Mouse (Mus musculus): ENCODE data around the gene Ccdc194.
A peak's percentile ranks its signal among the peaks of the same experiment; 100 is the strongest.

Ccdc194 gene

GRCm38 (mm10) chr8:71511644-71512043 lies 13.9 kb downstream of the Ccdc194 start, which contains the start of gene Plvap:
TSS of gene Plvap (minus strand) at chr8:71511752.
- DNase-seq (ENCODE audit: low spot score in 2 of 2), result no peak

DNA sequence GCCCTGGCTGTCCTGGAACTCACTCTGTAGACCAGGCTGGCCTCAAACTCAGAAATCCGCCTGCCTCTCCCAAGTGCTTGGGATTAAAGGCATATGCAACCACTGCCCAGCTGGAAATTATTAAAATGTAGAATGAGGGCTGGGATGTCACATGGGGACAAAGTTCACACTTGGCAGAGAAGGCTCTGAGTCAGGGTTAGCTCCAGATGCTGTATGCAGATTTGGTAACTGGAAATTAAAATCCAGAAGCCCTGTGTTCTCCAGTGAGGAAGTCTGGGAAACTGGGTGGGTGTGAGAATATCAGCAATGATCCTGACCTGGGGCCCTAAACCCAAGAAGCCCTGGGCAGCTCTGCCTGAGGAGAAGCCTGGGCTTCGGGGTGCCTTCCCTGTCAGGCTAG lies 16.2 kb downstream of the Ccdc194 start:
- DNase-seq (ENCODE audit: low spot score in 2 of 2), result no peak

DNA sequence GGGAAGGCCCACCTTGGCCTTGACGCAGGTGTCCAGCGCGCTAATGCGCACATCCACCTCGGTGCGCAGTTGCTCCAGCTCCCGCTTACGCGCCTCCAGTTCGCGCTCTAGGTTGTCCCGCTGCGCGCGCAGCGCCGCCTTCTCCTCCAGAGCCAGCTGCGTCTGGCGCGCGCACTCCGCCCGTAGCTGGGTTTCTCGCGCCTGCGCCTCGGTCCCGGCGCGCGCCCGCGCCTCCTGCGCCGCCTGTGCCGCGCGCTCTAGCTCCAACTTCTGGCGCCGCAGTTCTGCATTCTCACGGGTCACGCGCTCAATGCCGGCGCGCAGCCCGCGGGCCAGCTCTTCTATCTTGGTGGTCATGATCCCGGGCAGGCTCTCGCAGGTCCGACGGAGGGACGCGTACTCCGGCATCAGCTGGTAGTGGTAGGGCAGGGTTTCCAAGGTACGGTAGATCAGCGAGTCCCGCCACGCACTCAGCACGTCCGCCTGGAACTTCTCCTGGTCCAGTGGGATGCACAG lies 17.9 kb downstream of the Ccdc194 start:
- peak; percentile 34 to 67 for DNase-seq (ENCODE audit: low spot score in 2 of 2)

- DNase-seq (ENCODE audit: low spot score in 2 of 2), result no peak
Measured at GRCm38 (mm10) chr8:71505979-71506378, 19.5 kb downstream of the Ccdc194 start.

DNA sequence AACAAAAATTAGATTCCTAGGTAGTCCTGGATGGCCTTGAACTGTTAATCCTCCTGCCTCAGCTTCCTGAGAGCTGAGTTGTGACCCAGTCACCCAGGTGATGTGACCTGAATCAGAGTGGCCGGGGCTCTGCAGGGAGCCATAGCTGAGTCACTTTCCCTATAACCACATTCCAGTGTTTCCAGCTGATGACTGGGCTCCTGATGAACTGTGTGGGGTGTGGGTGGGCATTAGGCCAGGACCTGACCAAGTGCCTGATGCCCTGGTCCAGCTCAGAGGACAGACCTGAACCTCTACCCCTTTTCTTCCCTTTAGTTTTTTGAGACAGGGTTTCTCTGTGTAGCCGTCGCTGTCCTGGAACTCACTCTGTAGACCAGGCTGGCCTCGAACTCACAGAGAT lies 20.2 kb downstream of the Ccdc194 start:
- DNase-seq (ENCODE audit: low spot score in 2 of 2), result no peak

- no peak for DNase-seq (ENCODE audit: low spot score in 2 of 2)
Measured at GRCm38 (mm10) chr8:71504349-71504748, 21.2 kb downstream of the Ccdc194 start.

- DNase-seq (ENCODE audit: low spot score in 2 of 2), result no peak
Measured at GRCm38 (mm10) chr8:71498816-71499690, 26.5 kb downstream of the Ccdc194 start.

DNA sequence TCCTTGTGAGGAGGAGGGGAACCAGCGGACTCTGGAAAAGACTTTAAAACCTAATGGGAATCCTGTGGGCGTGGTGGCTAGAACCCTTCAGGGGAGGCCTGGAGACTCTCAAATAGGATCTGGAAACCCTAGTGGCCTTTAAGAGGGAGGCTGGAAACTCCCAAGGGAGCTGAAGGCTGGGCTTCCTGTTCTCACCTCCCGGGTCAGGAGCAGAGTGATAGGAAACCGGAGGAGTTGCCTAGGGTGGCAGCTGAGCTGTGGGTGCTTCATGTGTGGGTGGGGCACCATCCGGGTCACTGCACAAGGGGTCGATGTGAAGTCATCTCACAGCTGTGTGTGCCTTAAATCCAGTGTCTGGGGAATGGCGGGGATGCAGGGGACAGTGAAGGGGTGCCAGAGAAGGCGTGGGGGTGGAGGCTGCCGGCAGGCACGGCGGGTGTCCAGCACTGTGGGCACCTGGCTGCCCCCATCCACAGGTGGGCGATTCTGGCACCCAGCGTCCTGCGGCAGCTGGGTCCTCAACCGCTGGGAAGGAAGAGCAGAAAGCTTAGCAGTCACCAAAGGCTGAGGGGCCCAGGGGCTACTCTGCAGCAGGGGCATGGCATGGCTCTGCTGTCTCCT lies 27.5 kb downstream of the Ccdc194 start:
- no peak for DNase-seq (ENCODE audit: low spot score in 2 of 2)

GRCm38 (mm10) chr8:71497077-71497645 lies 28.4 kb downstream of the Ccdc194 start:
- no peak for DNase-seq (ENCODE audit: low spot score in 2 of 2)

GRCm38 (mm10) chr8:71496481-71496880 lies 29.0 kb downstream of the Ccdc194 start:
- peak; percentile 53 to 60 for DNase-seq (ENCODE audit: low spot score in 2 of 2)

- DNase-seq (ENCODE audit: low spot score in 2 of 2), result no peak
Measured at GRCm38 (mm10) chr8:71495811-71496210, 29.7 kb downstream of the Ccdc194 start.

DNA sequence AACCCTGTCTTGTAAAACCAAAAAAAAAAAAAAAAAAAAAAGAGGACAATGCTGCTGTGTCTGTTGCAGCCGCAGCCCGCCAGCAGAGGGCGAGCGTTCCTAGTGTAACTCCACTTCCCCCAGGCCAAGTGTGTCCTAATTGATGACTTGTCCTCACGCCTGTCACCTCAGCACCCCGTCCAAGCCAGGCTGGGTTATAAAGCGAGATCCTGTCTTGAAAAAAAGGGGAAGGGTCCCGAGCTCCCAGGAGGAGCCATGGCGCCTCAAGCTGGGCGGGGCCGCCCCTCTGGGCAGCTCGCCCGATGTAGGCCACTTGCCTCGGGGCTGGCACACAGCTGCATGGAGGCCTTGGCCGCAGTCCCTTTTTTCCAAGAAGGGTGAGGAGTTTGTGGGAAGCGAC lies 30.5 kb downstream of the Ccdc194 start:
- DNase-seq (ENCODE audit: low spot score in 2 of 2), result peak; percentile 66 to 79

DNA sequence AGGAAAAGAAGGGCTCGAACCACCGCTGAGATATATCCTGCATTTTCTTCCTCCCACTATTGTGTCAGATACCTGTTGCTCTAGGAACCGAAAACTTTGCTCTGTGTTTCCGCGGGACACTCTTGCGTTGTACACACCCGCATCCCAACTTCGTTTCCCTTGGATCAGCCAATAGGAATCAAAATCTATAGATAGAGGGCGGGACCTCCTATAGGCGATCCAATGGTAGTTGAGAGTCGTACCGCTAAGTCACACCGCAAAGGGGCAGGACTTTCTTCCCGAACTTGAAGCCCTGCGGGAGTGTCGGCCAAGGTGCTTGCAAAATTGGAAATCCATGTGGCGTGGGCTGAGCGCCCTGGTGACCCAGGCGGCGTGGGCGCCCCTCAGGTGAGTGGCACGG lies 37.1 kb downstream of the Ccdc194 start:
- peak; percentile 62 to 84 for DNase-seq (ENCODE audit: low spot score in 2 of 2)

DNA sequence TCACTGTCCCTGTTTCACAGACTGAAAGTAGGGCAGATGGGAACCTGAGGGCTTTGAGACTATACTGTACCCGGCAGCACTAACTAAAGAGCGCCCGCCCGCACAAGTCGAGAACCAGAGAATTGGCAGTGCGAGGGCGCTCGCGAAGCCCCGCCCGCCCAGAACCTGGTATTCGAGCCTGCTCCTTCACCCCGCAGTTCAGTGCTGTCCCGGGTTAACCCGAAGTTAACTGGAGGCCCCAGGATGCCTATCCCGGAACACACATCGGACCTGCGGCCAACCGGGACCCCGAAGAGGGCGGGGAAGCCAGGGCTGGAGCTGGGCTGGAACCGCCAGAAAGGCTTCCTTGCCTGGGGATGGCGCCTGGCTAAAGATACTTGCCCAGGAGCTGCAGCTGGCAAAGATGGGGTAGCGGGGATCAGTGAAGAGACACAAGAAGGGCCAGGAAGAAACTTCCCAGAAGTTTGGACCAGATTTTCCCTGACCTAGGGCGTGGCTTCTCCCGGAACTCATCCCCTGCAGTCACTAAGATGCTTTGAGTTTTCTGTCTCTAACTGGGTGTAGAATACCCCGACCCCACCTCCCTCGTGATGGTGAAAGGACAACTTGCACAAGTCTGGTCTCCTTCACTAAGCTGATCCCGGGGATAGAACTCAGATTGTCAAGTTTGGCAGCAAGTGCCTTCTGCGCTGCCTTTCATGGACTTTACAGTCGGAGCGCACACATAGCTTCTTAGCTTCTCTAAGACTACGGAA lies 37.6 kb downstream of the Ccdc194 start, which contains the start of gene Gtpbp3:
Gene Gtpbp3, plus strand, starts transcription at position 413 of the 755 bp plus-strand sequence.
- peak; percentile 53 to 65 for DNase-seq (ENCODE audit: low spot score in 2 of 2)

- DNase-seq (ENCODE audit: low spot score in 2 of 2), result no peak
Measured at GRCm38 (mm10) chr8:71486136-71486529, 39.4 kb downstream of the Ccdc194 start.

DNA sequence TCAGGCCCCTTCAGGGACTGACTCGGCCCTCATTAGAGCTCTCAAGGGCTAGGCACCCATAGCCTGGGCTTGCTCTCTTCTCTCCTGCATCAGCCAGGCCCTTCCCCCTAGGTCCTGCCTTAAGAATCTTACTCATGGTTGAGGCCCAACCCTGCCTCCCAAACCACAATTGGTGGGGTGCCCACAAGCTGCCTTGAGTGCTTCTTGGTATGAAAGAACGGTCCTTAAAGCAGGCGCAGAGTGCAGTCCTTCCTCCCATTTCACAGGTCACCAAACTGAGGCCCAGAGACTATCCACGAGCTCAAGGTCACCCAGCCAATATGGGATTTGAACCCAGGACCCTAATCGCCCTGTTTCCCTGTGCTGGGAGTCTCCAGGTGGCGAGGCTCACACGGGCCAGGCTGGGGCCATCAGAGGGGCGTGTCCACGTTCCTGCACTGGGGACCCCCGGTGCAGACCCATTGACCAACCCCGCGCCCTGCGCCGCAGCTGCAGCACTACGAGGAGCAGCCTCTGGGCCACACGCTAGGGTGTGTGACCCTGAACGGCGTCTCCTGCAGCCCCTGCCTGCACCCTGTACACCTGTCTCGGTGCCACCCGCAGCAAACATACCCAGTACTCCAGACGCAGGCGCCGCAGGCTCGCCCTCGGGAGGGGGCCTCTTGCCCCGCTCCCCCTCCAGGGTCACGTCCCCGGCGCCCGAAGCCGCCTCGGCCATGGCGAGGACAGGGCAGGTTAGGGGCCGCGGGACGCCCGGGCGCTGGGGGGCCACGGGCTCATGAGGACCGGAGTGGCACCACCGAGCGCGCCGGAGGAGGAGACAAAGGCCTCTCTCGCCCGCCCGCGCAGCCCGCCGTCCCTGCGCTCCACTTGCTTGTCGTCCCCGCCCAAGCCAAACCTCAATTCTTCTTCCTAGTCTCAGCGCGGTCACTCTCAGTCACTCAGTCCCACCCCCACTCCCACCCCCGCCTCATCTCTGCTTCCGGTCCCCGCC lies 40.1 kb downstream of the Ccdc194 start, which contains the start of gene Ano8:
Gene Ano8, minus strand, starts transcription at position 822 of the 994 bp plus-strand sequence.
- peak; percentile 70 to 81 for DNase-seq (ENCODE audit: low spot score in 2 of 2)

DNA sequence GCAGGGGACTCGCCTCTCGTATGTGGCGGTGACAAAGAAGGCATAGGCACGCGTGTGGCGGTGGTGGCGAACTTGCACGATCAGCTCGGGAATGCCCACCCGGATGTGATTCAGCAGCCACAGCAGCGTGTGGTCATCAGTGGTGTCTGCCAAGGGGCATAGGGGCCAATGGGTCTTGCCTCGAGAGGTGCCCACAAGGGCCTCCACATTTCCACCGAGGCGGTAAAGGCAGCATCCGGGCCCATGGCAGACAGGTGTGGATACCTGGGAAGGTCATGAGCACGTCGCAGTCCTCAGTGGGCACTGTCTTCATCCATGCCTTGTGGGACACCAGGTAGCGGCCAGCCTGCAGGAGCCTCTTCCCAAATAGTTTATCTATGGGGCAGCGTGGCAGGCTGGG lies 40.8 kb downstream of the Ccdc194 start:
- DNase-seq (ENCODE audit: low spot score in 2 of 2), result no peak

DNA sequence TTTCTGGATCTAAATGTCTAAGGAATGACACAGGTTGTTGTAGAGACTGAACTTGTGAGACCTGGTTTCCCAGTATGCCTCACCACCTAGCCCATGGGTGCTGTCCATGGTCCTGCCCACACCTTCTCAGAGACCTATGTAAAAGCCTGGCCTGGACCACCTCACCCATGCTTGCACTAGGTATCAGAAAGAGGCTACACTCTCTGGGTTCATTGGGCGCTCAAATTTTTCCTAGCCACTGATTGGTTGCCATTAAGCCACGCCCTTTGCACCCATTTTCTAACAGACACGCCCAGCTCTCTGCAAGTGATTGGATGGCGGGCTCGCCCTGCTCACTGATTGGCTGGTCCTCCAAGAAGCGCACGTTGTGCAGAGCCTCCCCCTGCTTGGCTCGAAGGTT lies 41.6 kb downstream of the Ccdc194 start:
- no peak for DNase-seq (ENCODE audit: low spot score in 2 of 2)

- no peak for DNase-seq (ENCODE audit: low spot score in 2 of 2)
Measured at GRCm38 (mm10) chr8:71478943-71479342, 46.6 kb downstream of the Ccdc194 start.

GRCm38 (mm10) chr8:71477196-71477845 lies 48.2 kb downstream of the Ccdc194 start:
- DNase-seq (ENCODE audit: low spot score in 2 of 2), result peak in 1 of 2 experiments; percentile 65

All from cerebellum, postnatal 4 days (tissue).